Mouse (Mus musculus) liver (tissue): ENCODE results near the gene Serpina3n.
"Not testable (repeated sequence)": the region's sequence is repeated elsewhere in the genome, so short reads cannot be mapped to it uniquely, and the experiment has no call there.

Experiments
- DNase-seq: peaks from one replicate; pipeline ENCODE4 v3.0.0-alpha.2; 2020; ENCODE audit warnings: mixed read lengths

Serpina3n gene

DNA sequence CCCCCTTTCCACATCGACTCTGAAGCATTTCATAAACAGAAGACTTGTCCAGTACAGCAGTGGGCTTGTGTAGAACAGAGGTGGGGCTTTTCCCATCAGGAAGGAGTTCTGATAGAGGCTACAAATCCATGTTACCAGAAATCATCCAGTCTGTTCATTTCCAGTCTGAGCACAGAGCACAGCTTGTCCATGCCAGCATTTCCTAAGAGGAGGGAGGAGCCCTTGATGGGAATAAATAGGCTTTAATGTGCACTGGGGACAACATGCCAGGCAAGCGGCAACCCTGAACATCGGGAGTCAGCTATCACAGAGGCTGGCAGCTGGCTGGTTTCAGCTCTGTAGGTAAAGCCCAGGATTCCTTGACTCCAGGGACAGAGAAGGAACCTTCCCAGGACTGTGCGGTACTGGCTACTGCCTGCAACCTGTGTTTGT lies at the start of gene Serpina3n:
Gene Serpina3n (plus strand): TSS at position 276 of the 432 bp plus-strand sequence.
- DNase-seq: no peak

DNA sequence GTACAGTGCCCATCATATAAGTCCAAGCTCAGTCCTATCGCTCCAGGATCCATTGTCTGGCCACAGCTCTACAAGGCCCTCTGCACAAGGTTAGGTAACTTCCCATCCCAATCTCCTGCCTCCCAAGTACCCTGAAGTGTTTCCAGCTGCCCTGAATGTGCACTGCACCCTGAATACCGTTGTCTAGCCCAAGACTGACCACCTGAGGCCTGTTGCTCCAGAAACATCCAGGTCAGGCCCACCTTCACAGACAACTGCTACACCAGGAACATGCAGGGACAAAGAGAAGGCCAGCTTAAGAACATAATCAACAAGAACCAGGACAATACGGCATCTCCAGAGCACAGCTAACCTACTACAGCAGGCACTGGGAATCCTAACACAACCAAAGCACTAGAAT lies 36.5 kb upstream of the Serpina3n start:
- DNase-seq: no peak

GRCm38 (mm10) chr12:104377179-104377578 lies 29.4 kb upstream of the Serpina3n start:
- not testable (repeated sequence) for DNase-seq

- not testable (repeated sequence) for DNase-seq
These were observed 28.2 kb upstream of the Serpina3n start for GRCm38 (mm10) chr12:104378351-104378750.

- DNase-seq: not testable (repeated sequence)
These were observed 27.7 kb upstream of the Serpina3n start for GRCm38 (mm10) chr12:104378815-104379214.

DNA sequence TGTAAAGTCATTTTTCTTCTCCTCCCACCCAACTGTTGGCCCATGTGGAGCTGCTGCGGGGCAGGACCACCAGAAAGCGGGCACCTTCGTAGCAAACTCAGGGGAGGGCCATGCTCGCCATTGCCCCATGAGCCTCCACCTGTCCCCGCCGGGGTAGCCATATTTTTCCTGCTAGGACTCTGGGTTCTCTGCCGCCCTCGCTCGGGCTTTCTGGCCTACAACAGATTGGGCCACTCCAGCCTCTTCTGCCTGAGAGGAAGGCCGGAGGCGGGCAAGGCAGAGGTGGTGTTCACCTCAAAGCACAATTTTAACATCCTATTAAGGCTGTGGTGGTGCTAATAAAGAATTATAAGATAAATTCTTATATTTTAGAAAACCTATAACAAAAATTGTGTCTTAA lies 26.7 kb upstream of the Serpina3n start:
- no peak for DNase-seq

- not testable (repeated sequence) for DNase-seq
These were observed 25.4 kb upstream of the Serpina3n start for GRCm38 (mm10) chr12:104381071-104381604.

GRCm38 (mm10) chr12:104385987-104386386 lies 20.5 kb upstream of the Serpina3n start:
- not testable (repeated sequence) for DNase-seq

DNA sequence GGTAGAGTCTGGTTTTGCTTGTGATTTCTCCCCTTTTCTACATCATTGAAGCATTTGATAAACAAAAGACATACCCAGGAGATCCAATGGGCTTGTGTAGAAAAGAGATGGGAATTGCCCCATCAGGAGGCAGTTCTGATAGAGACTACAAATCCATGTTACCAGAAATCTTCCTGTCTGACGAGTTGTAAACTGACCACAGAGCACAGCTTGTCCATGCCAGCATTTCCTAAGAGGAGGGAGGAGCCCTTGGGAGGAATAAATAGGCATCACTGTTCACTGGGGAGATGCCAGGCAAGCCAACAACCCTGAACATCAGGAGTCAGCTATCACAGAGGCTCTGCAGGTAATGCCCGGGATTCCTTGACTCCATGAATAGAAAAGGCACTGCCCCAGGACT lies 19.7 kb upstream of the Serpina3n start:
- DNase-seq: not testable (repeated sequence)

DNA sequence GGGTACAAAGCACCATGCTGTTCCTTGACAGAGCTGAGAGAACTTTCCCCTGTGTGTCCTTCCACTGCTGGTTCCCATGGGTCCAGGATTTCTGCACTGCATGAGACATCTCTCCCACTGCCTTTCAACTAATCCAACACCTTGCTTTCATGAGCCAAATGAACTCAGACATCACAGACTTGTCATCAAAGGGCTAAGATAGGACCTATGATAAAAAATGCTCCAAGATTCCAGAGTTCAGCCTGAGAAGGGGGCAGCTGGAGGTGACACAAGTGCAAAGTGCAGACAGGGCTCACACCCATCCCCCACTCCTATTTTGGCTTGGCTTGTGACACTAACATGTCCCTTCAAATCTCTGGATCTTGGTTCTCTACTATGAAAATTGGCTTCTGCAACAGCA lies 18.1 kb upstream of the Serpina3n start:
- DNase-seq: no peak

DNA sequence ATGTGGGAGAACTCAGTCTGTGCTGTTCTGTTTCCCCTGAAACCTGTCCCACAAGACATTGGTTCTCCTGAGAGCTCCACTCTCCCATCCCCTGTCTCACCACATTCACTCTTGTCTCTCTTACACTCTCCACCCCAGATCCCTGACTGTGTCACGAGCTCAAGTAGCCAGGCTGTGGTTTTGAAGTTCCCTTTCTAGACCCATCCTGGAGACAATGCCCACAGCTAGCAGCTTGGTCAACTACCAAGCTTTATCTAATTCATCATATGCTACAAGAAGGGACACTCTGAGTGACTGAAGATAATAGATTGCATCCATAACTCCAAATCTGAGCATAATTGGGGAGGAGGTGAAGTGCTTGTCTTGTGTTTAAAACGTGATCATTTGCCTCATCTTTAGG lies 15.5 kb upstream of the Serpina3n start:
- not testable (repeated sequence) for DNase-seq

DNA sequence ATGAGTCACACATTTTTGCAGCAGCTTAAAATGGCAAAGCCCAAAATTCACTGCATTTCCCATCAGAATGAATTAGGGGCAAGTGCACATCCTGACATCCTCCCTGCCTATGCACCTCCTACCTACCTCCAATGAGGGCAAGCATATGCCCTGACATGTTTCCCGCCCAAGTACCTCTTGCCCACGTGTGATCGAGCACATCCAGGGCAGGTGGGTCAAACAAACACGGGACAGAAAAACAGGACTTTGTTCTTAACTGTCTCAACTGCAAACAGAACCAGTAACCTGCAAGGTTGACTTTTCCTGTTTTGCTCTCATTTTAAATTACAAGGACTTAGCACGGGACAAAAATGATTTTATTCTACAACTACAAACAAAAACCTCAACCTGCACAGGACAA lies 2.6 kb upstream of the Serpina3n start:
- DNase-seq: no peak

DNA sequence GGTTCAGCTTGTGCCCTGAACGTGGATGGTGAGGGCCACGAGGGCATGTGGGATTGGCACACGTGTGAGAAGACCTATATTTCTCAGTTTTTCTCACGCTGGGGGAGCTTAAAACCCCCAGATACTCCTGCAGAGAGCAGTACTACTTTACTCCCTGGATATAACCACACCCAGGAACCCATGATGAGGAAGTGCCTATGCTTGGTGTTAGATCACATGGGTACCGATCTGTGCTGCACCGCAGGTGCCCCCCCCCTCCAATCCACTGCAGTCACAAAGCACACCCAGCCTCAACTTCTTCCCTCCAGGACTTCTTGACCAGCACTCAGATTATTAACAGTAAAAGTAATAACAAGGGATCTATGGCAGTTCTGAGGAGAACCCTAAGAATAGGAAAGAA lies 6.0 kb downstream of the Serpina3n start:
- DNase-seq: no peak

DNA sequence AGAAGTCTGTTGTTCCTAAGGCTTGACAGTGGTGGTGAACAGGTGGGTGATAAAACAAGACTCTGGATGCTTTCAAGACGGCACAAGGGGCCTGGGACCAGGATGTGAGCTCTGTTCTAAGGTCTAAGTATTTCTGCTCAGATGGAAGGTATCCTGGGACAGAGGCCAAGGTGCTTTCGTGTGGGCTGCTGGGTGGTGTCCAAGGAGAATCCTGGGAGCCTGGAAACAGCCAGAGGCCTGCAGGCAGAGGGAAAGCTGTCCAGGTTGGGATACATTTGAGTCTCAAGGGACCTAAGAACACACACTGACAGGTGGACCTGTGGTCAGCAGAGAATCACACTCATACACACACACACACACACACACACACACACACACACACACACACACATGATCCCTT lies 8.0 kb downstream of the Serpina3n start:
- no peak for DNase-seq

DNA sequence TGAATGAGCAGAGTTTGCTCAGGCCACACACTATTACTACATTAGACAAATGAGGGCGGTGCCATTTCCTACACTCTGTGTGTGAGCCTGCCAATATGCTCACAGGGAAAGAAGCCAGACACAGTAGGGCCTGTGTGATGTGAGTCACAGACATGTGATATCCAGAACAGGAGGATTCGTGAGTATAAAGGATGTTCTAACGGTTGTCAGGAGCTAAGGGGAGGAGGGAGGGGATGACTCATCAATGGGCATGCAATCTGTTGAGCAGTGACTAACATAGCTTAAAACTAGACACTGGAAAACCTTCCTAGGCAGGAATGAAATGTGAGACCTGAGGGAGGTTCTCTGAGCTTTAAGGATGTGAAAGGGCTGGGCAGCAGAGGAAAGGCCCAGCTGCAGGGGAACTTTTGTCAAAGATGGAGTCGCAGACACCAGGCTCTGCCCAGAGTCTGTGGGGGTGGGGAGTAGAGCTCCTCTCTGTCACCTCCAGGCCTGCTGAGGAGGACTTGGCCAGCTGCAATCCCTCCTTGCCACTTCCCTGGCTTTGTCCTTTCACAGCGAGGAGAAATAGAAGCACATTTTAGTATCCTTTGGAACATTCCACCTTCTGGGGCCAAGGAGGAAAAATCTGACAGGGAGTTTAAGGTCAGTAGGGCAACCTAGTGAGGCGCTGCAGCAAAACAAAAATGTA lies 9.2 kb downstream of the Serpina3n start:
- DNase-seq: no peak

GRCm38 (mm10) chr12:104418340-104419135 lies 12.0 kb downstream of the Serpina3n start:
- peak; percentile 77 for DNase-seq

DNA sequence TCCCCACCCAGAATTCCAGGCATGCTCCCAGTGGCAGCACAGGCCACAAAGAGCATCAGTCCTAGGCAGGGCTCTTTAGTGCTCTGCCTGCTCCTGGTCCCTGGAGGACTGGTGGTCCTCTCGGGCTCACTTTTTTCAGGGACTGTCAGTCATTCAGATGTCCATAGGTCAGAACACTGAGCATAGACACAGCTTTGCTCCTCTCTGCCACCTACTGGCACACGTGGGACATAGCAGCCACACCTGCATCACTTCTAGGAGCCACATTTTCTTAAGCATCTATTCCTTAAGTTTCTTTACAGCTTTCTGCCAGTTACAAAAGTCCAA lies 12.6 kb downstream of the Serpina3n start:
- peak; percentile 12 for DNase-seq

DNA sequence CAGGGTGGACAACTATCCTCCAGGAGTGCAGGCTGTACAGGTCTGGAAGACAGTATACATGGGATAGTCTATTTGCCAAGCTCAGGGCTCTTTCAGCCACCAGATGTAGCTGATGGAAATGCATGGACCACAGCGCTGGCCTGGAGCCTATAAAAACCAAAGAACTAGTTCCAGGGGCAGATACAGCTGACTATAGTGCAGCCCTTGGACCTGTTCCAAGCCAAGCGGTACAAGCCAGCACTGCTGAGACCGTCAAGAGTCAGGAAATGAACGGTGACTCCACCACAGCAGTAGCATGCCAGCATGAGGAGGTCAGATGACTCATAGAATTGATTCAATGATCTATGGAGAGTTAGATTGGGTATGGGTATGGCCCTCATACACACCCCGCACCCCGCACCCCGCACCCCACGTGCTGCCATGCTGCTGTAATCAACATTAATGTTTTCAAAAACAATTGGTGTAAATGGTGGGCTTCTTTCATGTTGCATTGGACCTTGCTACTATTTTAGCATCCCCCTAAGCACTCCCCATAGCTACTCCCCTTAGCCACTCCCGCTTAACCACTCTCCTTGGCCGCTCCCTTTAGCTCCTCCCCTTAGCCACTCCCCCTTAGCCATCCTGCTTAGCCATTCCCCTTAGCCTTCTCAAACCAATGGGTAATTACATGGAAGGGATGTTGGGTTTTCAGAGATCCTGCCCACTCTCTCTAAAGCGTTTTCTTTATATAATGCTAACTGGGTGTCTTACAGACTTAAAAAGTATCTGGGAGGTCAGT lies 16.3 kb downstream of the Serpina3n start:
- DNase-seq: no peak

GRCm38 (mm10) chr12:104425591-104425990 lies 19.1 kb downstream of the Serpina3n start:
- no peak for DNase-seq

DNA sequence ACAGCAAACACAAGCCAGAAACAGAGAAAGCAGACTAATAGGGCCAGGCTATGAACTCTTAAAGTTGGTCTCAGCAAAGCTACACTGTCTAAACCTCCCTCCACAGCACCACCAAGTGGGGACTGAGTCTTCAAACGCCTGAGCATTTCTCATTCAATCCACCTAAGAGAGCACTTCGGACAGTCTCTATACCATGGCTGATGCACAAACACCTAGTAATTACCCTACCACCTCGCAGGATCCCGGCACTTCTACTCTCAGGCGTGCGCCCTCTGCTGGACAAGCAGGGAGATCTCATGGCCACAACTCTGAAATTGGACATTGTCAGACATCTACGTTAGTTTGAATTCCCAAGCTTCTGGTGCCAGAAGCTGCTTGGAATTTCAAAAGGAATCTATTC lies 20.4 kb downstream of the Serpina3n start:
- peak; percentile 38 for DNase-seq

- no peak for DNase-seq
These were observed 24.8 kb downstream of the Serpina3n start for GRCm38 (mm10) chr12:104431359-104431758.

DNA sequence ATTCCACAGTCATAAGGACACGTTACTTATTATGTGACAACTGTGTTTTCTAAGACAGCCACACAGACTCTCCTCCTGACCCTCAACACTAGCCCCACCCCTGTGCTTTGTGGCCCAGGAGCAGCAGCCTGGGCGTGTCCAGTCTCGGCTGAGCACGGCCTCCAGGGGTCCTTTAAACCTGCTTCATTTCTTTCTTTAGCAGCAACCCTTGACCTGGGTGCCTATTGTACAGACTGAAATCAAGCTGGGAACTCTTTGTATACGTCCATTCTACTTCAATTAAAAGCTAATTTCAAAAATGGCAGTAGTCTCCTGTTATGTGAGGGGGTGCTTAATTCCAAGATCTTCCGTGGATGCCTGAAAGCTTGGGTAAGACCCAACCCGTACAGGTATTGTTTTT lies 26.7 kb downstream of the Serpina3n start:
- no peak for DNase-seq
